Mouse (Mus musculus) lung, embryonic 15.5 days (tissue): ENCODE results near the gene Rpusd2. TPM values are rescaled to one million over a fixed set of nuclear protein-coding genes. Genes with fewer than 3 reads are reported as not detected.
A peak's percentile ranks its signal among the peaks of the same experiment; 100 is the strongest.

Experiments used
- ATAC-seq: fragments of 200-750 bp; cut with Nextera tagmentation; 2 replicates; pipeline ENCODE4 v1.8.0; 2017; ENCODE audit warnings: moderate number of reproducible peaks, borderline replicate concordance; ENCODE audit not compliant: low FRiP score, low TSS enrichment; ENCODE audit errors: extremely low read depth
- H3K27ac ChIP-seq: fragments of 300-500 bp; sonication (generic); 2 replicates; pipeline ENCODE4 v1.5.1; 2015; ENCODE audit warnings: moderate library complexity, mild to moderate bottlenecking, inconsistent platforms
- H3K27me3 ChIP-seq: fragments of 300-500 bp; sonication (generic); 2 replicates; pipeline ENCODE4 v1.6.1; 2015; ENCODE audit warnings: inconsistent platforms
- H3K36me3 ChIP-seq: fragments of 300-500 bp; sonication (generic); 2 replicates; pipeline ENCODE4 v1.6.1; 2015; ENCODE audit warnings: inconsistent platforms
- H3K4me1 ChIP-seq: fragments of 300-500 bp; sonication (generic); 2 replicates; pipeline ENCODE4 v1.6.1; 2015; ENCODE audit warnings: inconsistent platforms
- H3K4me2 ChIP-seq: fragments of 300-500 bp; sonication (generic); 2 replicates; pipeline ENCODE4 v1.6.1; 2015; ENCODE audit warnings: inconsistent platforms, mild to moderate bottlenecking, moderate library complexity
- H3K4me3 ChIP-seq: fragments of 300-500 bp; sonication (generic); 2 replicates; pipeline ENCODE4 v1.5.1; 2015; ENCODE audit warnings: mild to moderate bottlenecking, inconsistent platforms
- H3K9ac ChIP-seq: fragments of 300-500 bp; sonication (generic); 2 replicates; pipeline ENCODE4 v1.6.1; 2015; ENCODE audit warnings: inconsistent platforms
- H3K9me3 ChIP-seq: fragments of 300-500 bp; sonication (generic); 2 replicates; pipeline ENCODE4 v1.6.1; 2016; ENCODE audit warnings: inconsistent platforms
- WGBS: fragments of 180-500 bp; shearing (Covaris S2); methylation state at CpG from one replicate; pipeline ENCODE4 v1.1.7; 2015; 5-methylcytosine and 5-hydroxymethylcytosine counted together
- polyA plus RNA-seq: library from polyadenylated mRNA; unstranded; fragments of >200 nt; fragmentation: Nextera tagmentation; extraction: Ambion mirVana; gene quantifications from 2 replicates; pipeline ENCODE4 v1.2.1, GENCODE M21; 2015

Gene Rpusd2
- polyA plus RNA-seq, 1 experiment from 2014 or later, result 4.1 TPM

DNA sequence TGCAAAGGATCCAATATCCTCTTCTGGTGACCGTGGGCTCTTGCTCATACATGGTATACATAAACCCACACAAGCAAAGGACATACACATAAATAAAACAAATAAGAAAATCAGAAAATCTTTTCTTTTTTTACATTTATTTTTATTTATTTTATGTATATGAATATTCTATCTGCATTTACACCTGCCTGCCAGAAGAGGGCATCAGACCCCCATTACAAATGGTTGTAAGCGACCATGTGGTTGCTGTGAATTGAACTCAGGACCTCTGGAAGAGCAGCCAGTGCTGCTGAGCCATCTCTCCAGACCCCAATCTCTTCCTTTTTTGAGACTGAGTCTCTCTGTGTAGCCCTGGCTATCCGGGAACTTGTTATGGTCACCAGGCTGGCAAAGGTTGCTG is 16.9 kb upstream of the Rpusd2 start:
- H3K9ac ChIP-seq, result no peak overlapping the region
- WGBS, result 92% methylated on average over 3 of the region's 3 CpGs
- no peak for ATAC-seq

GRCm38 (mm10) chr2:119018391-119019122 is 16.0 kb upstream of the Rpusd2 start:
- H3K9ac ChIP-seq, result no peak overlapping the region
- no peak overlapping the region; the same call in 1 of the 2 replicates for H3K4me3 ChIP-seq
- ATAC-seq, result peak; percentile 82
- H3K4me2 ChIP-seq, result peak overlapping the region; percentile 22
- H3K27me3 ChIP-seq, result no peaks in the 10 kb centered on the region
- WGBS, result 34% methylated on average over 22 of the region's 22 CpGs
- H3K4me1 ChIP-seq, result peaks cover 20% of the 10 kb centered on the region
- H3K27ac ChIP-seq, result peak overlapping the region; percentile 65
- no peaks in the 10 kb centered on the region for H3K9me3 ChIP-seq
- H3K36me3 ChIP-seq, result peaks cover 30% of the 10 kb centered on the region

More for the DNA sequence above, 16.9 kb upstream of the Rpusd2 start:
- no peak overlapping the region for H3K4me2 ChIP-seq
- no peak overlapping the region for H3K4me3 ChIP-seq
- no peaks in the 10 kb centered on the region for H3K9me3 ChIP-seq
- H3K27me3 ChIP-seq, result no peaks in the 10 kb centered on the region
- H3K4me1 ChIP-seq, result peaks cover 20% of the 10 kb centered on the region
- H3K27ac ChIP-seq, result no peak overlapping the region
- peaks cover 30% of the 10 kb centered on the region for H3K36me3 ChIP-seq

DNA sequence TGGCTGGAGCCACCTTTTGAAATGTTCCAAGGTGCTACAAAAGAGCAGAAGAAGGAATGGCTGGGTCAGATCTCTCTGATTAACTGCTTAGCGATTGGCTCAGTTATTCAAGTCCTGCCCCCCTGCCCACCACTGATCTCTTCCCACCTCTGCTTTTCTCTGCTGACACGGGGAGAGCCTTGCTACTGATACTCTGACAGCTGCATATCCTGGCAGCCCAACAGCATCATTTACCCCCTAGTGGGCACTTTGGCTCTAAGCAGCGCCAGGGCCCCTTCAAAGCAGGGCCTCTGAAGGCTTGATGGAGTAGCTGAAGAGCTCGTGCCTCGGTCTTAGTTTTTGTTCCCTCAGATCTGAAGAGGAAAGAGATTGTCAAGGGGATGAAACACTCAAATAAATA is 15.5 kb upstream of the Rpusd2 start:
- Histone ChIP-seq H3K27me3 (no peaks in the 10 kb centered on the region), H3K4me1 (peaks cover 20% of the 10 kb centered on the region), H3K9ac (no peak overlapping the region), H3K4me3 (no peak overlapping the region; the same call in 1 of the 2 replicates), H3K4me2 (peak overlapping the region; percentile 22), H3K9me3 (no peaks in the 10 kb centered on the region), H3K27ac (peak overlapping the region; percentile 65), H3K36me3 (peaks cover 33% of the 10 kb centered on the region)
- ATAC-seq, result peak; percentile 39
- 10% methylated on average over 5 of the region's 5 CpGs for WGBS

DNA sequence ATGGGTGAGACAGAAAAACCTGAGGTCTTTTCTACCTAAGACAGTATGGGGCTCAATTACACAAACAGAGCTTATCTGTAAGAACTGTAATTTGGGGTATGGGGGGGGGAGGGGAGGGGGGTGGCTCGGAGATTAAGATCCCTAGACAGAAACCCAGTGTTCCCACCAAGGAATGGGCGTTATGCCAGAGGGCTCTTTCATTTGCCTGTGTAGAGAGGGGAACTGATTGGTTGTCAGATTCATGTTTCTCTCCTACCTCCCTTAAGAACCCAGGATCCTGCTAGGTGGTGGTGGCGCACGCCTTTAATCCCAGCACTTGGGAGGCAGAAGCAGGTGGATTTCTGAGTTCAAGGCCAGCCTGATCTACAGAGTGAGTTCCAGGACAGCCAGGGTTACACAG is 15.1 kb upstream of the Rpusd2 start:
- Histone ChIP-seq H3K4me2 (no peak overlapping the region), H3K27me3 (no peaks in the 10 kb centered on the region), H3K27ac (no peak overlapping the region), H3K9me3 (no peaks in the 10 kb centered on the region), H3K4me3 (no peak overlapping the region), H3K36me3 (peaks cover 33% of the 10 kb centered on the region), H3K4me1 (peaks cover 20% of the 10 kb centered on the region), H3K9ac (no peak overlapping the region)
- WGBS, result 43% methylated on average over 4 of the region's 4 CpGs
- no peak for ATAC-seq

GRCm38 (mm10) chr2:119023154-119023660 is 11.4 kb upstream of the Rpusd2 start:
- H3K27ac ChIP-seq, result no peak overlapping the region
- 94% methylated on average over 6 of the region's 6 CpGs for WGBS
- H3K4me2 ChIP-seq, result no peak overlapping the region
- no peak overlapping the region for H3K4me3 ChIP-seq
- ATAC-seq, result no peak
- no peaks in the 10 kb centered on the region for H3K9me3 ChIP-seq
- no peak overlapping the region for H3K9ac ChIP-seq
- peaks cover 31% of the 10 kb centered on the region for H3K36me3 ChIP-seq
- peaks cover 18% of the 10 kb centered on the region for H3K4me1 ChIP-seq
- H3K27me3 ChIP-seq, result no peaks in the 10 kb centered on the region

GRCm38 (mm10) chr2:119024536-119025238 is 9.9 kb upstream of the Rpusd2 start:
- ATAC-seq, result no peak
- H3K36me3 ChIP-seq, result peaks cover 27% of the 10 kb centered on the region
- WGBS, result 63% methylated on average over 9 of the region's 9 CpGs

GRCm38 (mm10) chr2:119025239-119025616 is 9.4 kb upstream of the Rpusd2 start:
- Histone ChIP-seq H3K4me1 (peaks cover 8% of the 10 kb centered on the region), H3K4me2 (no peak overlapping the region), H3K9me3 (no peaks in the 10 kb centered on the region), H3K27me3 (no peaks in the 10 kb centered on the region), H3K36me3 (peaks cover 27% of the 10 kb centered on the region), H3K9ac (no peak overlapping the region), H3K4me3 (no peak overlapping the region), H3K27ac (no peak overlapping the region)
- 68% methylated on average over 4 of the region's 4 CpGs for WGBS
- no peak for ATAC-seq

More at GRCm38 (mm10) chr2:119024536-119025238, 9.9 kb upstream of the Rpusd2 start:
- Histone ChIP-seq H3K27ac (no peak overlapping the region), H3K27me3 (no peaks in the 10 kb centered on the region), H3K4me2 (no peak overlapping the region), H3K4me1 (peaks cover 9% of the 10 kb centered on the region), H3K9ac (no peak overlapping the region), H3K4me3 (no peak overlapping the region), H3K9me3 (no peaks in the 10 kb centered on the region)

GRCm38 (mm10) chr2:119026951-119027350 is 7.6 kb upstream of the Rpusd2 start:
- peaks cover 8% of the 10 kb centered on the region for H3K4me1 ChIP-seq
- H3K4me2 ChIP-seq, result no peak overlapping the region
- H3K9me3 ChIP-seq, result no peaks in the 10 kb centered on the region
- H3K36me3 ChIP-seq, result peaks cover 16% of the 10 kb centered on the region
- no peak overlapping the region for H3K27ac ChIP-seq
- H3K4me3 ChIP-seq, result no peak overlapping the region
- no peaks in the 10 kb centered on the region for H3K27me3 ChIP-seq
- no peak overlapping the region for H3K9ac ChIP-seq
- WGBS, result 87% methylated on average over 4 of the region's 4 CpGs
- no peak for ATAC-seq

DNA sequence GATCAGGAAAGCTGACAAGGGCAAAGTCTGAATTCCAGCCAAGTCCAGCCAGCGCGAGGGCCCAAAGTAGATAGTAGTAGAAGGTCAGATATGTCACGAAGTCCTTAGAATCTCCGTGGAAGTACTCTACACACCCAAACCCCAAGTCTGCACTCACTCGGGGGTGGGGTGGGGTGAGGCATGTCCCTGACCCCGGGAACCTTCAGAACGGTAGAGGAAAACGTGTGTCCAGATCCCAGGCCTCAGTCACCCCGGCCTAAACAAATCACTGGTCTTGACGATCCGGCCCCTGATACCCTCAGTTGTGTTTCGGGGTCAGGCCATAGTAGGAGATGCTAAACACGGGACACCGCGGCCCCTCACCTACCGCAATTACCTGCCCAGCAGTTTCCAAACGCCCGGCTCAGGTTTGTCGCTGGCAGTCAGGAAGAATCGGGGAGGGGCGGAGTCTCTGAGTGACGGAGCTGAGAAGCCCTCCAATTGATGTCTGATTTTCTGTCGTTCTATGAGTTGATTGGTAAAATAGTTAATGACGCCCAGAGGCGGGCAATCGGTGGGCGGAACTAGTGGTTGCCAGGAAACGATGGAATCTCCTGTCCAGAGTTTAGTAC is 5.5 kb upstream of the Rpusd2 start, which contains the start of gene Ccdc32:
Gene Ccdc32, minus strand, starts transcription at position 453 of the 611 bp plus-strand sequence.
- H3K27ac ChIP-seq, result no peak within 1 kb of the TSS

DNA sequence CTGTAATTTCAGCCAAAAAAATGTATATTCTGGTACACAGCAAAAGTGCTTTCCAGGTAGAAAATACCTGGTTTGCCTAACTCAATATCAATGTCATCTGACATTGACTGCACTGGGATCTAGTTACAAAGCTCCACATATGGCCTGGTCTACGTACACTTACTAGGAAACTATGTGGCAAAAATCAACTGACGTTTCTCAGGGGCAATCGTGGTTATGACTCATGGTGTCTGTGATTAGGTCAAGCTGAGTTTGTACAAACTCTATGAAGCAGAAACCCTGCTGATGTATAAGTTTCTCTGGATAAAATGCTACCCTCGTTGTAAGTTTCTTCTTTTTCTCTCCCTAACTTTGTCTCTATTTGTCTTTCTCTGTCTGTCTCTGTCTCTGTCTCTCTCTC is 2.4 kb upstream of the Rpusd2 start:
- Histone ChIP-seq H3K9me3 (no peaks in the 10 kb centered on the region), H3K27ac (no peak overlapping the region), H3K4me2 (no peak overlapping the region), H3K4me3 (no peak overlapping the region), H3K27me3 (no peaks in the 10 kb centered on the region), H3K36me3 (peaks cover 3% of the 10 kb centered on the region; the same call in 1 of the 2 replicates), H3K9ac (no peak overlapping the region), H3K4me1 (peaks cover 22% of the 10 kb centered on the region)
- WGBS, result 49% methylated on average over 4 of the region's 4 CpGs
- no peak for ATAC-seq

More for the DNA sequence above, 5.5 kb upstream of the Rpusd2 start, which contains the start of gene Ccdc32:
- peaks cover 8% of the 10 kb centered on the region; the same call in 1 of the 2 replicates for H3K36me3 ChIP-seq
- peaks cover 8% of the 10 kb centered on the region for H3K4me1 ChIP-seq
- ATAC-seq, result peak; percentile 96
- peak within 1 kb of the TSS; percentile 77 for H3K9ac ChIP-seq
- peak within 1 kb of the TSS; percentile 82 for H3K4me2 ChIP-seq
- H3K27me3 ChIP-seq, result no peaks in the 10 kb centered on the region
- no peaks in the 10 kb centered on the region for H3K9me3 ChIP-seq
- H3K4me3 ChIP-seq, result peak within 1 kb of the TSS; percentile 84
- WGBS, result under 1% methylated on average over 28 of the region's 28 CpGs

GRCm38 (mm10) chr2:119035397-119035745 is 781 bp downstream of the Rpusd2 start:
- Histone ChIP-seq H3K9ac (peak overlapping the region; percentile 67), H3K9me3 (no peaks in the 10 kb centered on the region), H3K27ac (peak overlapping the region; percentile 84), H3K4me1 (peaks cover 14% of the 10 kb centered on the region), H3K36me3 (peaks cover 20% of the 10 kb centered on the region), H3K4me3 (peak overlapping the region; percentile 74), H3K4me2 (peak overlapping the region; percentile 74), H3K27me3 (no peaks in the 10 kb centered on the region)
- ATAC-seq, result no peak
- WGBS, result 7% methylated on average over 7 of the region's 7 CpGs
